Mouse (Mus musculus): ENCODE measurements around the gene Heatr5b. TPM values are rescaled to one million over a fixed set of nuclear protein-coding genes. Genes with fewer than 3 reads are reported as not detected.

Gene Heatr5b
- 10 to 100 TPM; 28.9 to 36.1 TPM for total RNA-seq (2023)

DNA sequence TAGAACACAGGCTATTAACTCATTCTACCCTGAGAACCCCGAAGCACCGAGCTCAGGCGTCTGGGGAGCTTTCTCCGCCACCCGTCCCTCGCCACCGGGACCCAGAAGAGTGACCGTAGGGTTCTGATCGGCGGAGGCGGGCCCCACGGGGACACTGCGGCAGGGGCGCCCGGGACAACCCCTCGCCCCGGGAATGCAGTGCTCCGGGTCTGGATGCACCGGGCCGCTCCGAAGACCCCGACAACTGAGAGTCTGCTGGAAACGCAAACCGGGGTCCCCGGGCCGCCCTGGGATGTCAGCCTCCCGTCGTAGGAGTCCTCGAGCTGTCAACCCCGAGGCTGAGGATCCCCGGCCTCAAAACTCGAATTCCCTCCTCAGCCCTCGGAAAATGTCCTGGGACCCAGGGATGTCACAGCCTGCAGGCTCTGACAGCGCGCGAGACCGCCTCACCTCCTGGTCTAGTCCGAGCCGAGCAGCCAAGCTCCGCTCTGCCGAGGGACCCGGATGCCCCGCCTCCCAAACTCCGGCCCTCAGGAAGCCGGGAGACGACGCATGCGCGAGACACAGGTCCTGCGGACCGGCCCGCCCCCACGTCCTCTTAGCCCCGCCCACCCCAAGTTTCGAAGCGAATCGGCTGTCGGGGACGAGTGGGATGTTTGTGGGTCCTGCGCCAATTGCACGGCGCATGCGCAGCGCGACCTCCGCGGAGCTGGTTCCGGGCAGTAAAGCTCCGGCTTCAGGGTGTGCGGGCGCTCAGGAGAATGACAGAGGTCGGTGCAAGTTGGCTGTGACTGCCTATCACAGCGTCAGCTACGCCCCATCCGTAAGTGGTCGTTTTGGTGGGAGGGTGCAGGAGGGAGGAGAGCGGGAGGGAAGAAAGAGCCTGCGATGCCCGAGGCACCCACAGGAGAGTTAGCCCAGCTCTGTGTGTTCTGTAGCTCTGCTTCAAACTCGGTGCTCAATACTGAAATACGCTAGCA lies at the start of gene Heatr5b, which contains the start of gene Gpatch11:
Gene Heatr5b, minus strand, starts transcription at position 509 of the 980 bp plus-strand sequence.
Gene Gpatch11, plus strand, starts transcription at position 712 of the 980 bp plus-strand sequence.

GRCm38 (mm10) chr17:78882401-78883112 lies 47.4 kb upstream of the Heatr5b start, which contains the start of gene Eif2ak2:
TSS of gene Eif2ak2 (minus strand) at chr17:78882573.

DNA sequence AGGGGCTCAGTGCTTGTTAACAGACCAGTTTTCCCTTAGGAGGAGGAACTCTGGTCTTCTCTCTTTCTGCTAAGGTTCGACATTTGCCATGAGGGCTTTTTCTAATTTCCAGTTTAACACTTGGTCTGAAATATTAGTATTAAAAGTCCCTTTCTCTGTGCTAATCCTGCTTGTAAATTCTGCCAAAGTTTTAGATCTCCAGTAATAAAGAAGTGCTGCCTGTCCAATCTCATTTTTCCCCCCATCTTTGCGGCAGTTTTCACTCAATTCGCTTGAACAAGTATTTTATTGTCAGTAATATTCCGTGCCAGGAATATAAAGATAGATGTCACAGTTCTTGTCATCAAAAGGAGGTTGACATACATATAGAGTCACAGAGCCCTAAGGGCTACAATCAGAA lies 98.1 kb downstream of the Heatr5b start, which contains the start of gene Strn:
Gene Strn, minus strand, starts transcription at position 101 of the 400 bp plus-strand sequence.

Other genes with a start within 250 kb of the Heatr5b start
- gene Strn, start 98.2 kb downstream of the Heatr5b start, total RNA-seq (2023), result 10 to 100 TPM; 36.8 to 39.4 TPM
- 10 to 100 TPM; 25.0 to 35.6 TPM for gene Gpatch11, start 203 bp upstream of the Heatr5b start, total RNA-seq (2023)
- 10 to 100 TPM; 24.8 to 25.0 TPM for gene Eif2ak2, start 47.2 kb upstream of the Heatr5b start, total RNA-seq (2023)
- not detected for gene Sult6b1, start 71.6 kb upstream of the Heatr5b start, total RNA-seq (2023)
- 10 to 100 TPM; 11.0 to 11.4 TPM for gene Cebpzos, start 81.1 kb upstream of the Heatr5b start, total RNA-seq (2023)
- 10 to 100 TPM; 89.8 to 98.6 TPM for gene Cebpz, start 101.7 kb upstream of the Heatr5b start, total RNA-seq (2023)
- gene Ndufaf7, start 101.8 kb upstream of the Heatr5b start, total RNA-seq (2023), result 10 to 100 TPM; 16.7 to 19.1 TPM
- gene Prkd3, start 185.5 kb upstream of the Heatr5b start, total RNA-seq (2023), result 10 to 100 TPM; 58.3 to 59.5 TPM
- 1 to 10 TPM; 6.6 to 8.7 TPM for gene Qpct, start 216.5 kb upstream of the Heatr5b start, total RNA-seq (2023)